Mouse (Mus musculus): ENCODE results near the gene Ssna1.
A peak's percentile ranks its signal among the peaks of the same experiment; 100 is the strongest.

Ssna1 gene

DNA sequence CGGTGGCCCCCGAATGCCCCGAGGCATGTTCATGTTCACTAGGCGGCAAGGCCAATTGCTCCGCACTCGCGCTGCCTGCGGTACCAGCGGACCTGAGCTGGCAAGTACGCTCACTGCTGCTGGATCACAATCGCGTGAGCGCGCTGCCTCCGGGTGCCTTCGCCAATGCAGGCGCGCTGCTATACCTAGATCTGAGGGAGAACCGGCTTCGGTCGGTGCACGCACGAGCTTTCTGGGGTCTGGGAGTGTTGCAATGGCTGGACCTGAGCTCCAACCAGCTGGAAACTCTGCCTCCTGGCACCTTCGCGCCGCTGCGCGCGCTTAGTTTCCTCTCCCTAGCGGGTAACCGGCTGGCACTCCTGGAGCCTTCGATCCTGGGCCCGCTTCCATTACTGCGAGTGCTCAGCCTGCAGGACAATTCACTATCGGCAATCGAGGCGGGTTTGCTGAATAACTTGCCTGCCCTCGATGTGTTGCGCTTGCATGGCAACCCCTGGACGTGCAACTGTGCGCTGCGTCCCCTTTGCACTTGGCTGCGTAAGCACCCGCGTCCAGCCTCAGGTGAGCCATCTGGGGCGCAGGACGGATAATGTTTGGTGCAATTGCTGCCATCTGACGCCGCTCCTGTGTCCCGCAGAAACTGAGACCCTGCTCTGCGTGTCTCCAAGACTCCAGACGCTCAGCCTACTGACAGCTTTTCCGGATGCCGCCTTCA lies 18.0 kb upstream of the Ssna1 start:
- peak in 1 of 2 experiments; percentile 22 for DNase-seq (ENCODE audit: low spot score in 2 of 2)

DNA sequence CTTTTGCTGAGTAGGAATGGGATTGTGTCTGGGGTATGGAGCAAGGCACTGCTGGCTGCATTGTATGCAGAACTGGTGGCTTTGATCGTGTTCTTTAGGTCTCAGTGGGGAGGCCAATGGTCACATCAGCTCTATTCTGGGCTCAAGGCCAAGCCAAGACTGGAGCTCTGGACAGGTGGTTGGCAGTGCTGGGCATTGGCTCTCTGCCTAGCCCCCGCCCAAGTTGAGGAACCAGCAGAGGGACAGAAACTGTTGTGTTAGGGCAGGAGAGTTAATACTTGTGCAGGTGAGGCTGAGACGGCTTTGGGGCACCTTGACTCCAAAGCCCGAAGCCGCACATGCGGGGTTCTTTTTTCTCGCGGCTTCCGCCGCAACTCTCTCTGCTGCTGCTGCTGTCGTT lies 17.4 kb upstream of the Ssna1 start, which contains the start of gene Lrrc26:
Gene Lrrc26, plus strand, starts transcription at position 265 of the 400 bp plus-strand sequence.
- DNase-seq (ENCODE audit: low spot score in 2 of 2), result peak; percentile 47 to 51

DNA sequence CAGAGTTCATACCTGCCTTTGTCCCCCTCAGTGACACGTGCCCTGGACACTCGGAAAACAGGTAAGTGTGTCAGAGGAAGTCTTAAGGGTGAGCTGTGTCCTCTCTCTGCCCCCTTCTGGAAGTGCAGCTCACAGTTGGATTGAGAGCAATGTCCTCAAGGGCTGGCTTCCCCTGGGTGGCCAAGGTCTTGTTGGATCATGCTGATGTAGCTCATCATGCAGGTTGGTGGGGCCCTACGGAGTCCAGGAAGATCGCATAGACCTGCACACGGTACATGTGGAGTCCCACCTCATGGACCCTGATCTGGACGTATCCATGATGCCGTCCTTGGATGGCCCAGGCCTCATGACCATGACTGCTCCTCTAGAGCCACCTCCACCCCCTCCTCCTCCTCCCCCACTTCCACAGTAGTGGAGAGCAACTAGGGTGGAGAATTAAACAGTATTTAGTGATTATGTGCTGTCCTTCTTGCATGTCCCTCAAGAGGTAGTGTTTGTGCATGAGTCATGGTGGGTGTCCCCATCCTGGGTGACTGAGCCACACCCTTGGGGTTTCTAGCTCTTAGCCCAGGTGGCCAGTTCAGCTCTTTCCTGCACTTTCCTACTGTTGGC lies 16.6 kb upstream of the Ssna1 start:
- DNase-seq (ENCODE audit: low spot score in 2 of 2), result no peak

DNA sequence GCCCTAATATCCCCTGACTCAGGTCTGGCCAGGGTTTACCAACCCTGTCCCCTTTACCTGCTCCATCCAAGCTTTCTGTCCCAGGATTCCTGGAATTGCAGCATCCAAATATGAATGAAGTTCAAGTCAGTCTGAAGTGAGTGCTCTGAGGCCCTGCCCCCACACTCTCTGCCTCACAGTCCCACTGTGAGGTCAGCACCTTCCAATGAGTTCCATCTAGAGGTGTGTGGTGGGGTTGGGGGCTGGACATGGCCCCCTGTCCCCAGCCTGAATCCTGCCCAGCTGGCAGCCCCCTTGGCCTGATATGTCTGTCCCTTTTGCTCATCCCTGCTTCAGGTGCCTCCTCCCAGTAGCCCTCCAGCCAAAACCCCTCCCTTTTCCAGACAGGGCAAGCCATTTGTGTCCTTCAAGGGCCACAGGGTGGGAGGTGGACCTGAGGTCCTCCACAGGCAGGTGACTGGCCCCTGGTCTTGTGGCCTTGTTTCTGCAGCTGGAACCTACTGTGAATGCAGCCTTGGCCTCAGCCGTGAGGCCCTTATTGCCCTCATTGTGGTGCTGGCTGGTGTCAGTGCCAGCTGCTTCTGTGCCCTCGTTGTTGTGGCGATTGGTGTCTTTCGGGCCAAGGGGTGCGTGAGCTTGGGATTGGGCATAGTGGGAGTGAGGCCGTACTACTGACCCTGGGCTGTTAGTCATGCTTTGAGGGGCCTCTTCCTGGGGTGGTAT lies 15.8 kb upstream of the Ssna1 start, which contains the start of gene Tmem210:
Gene Tmem210, plus strand, starts transcription at position 219 of the 723 bp plus-strand sequence.
- no peak for DNase-seq (ENCODE audit: low spot score in 2 of 2)

DNA sequence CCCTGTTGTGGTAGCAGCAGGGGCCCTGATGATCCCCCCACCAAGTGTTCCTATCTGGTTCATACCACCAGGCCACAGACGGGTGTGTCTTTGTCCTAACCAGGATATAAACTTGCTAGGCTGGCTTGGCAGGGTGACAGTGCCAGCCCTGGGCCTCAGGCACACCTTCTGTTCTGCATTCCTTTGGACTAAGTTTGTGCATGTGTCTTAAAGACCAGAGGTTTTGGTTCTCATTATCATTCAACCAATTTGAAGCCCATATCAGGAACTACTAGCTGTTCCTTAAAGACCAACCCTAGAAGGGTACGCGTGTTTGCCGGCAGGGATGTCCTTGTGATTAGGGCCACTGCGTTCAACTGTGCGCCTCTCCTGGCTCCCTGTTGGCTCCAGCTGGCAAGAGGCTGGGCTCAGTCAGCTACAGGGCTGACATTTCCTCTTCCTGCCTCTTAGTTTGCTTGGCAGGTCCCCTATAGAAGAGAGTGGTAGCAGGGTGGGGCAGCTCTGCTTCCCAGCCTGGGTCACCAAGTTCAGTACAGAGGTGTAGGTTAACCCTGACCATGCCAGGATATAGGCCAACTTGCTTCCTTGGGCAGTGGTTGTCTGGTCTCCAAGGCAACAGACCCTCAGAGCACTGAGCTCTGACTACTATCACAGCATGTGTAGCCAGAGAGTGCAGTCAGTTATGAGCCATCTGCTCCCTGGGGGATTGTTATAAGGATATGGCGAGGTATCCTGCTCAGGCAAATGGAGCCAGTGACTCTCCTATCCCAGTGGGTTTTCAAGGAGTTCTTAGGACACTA lies 14.8 kb upstream of the Ssna1 start:
- peak; percentile 67 to 76 for DNase-seq (ENCODE audit: low spot score in 2 of 2)

DNA sequence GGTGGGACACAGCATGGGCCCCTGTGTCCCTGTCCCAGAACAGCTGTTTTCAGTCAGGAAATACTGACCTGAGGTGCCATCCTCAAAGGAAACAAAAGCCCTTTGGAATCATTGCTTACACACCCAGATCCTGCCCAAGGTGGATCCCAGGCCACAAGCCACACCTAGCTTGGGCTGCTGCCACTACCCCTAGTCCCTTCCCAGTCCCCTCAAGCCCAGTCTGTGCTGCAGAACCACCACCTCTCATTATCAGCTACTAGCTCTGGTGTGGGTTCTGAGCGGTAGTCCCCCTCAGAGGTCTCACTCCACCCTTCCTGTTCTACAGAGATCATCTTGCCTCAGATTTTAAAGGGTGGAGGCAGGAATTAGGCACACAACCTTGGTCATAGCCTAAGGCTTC lies 14.1 kb upstream of the Ssna1 start:
- DNase-seq (ENCODE audit: low spot score in 2 of 2), result no peak

DNA sequence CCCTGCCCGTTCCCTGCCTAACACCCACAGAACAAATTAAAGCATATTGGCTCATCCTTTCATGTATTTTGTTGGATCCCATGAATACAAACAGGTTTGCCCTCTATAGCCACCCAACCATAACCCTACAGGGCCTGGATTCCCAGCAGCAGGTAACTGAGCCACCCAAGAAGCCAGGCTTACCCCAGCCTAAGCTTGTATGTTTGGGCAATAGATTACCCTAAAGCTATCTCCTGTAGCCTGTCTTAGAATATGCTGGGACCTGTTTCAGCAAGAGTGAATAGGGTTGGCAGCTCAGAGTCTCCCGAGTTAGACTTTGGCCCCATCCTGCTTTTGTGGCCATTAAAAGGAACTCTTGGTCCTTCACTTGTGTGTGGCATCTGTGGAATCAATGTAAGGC lies 13.3 kb upstream of the Ssna1 start:
- DNase-seq (ENCODE audit: low spot score in 2 of 2), result no peak

DNA sequence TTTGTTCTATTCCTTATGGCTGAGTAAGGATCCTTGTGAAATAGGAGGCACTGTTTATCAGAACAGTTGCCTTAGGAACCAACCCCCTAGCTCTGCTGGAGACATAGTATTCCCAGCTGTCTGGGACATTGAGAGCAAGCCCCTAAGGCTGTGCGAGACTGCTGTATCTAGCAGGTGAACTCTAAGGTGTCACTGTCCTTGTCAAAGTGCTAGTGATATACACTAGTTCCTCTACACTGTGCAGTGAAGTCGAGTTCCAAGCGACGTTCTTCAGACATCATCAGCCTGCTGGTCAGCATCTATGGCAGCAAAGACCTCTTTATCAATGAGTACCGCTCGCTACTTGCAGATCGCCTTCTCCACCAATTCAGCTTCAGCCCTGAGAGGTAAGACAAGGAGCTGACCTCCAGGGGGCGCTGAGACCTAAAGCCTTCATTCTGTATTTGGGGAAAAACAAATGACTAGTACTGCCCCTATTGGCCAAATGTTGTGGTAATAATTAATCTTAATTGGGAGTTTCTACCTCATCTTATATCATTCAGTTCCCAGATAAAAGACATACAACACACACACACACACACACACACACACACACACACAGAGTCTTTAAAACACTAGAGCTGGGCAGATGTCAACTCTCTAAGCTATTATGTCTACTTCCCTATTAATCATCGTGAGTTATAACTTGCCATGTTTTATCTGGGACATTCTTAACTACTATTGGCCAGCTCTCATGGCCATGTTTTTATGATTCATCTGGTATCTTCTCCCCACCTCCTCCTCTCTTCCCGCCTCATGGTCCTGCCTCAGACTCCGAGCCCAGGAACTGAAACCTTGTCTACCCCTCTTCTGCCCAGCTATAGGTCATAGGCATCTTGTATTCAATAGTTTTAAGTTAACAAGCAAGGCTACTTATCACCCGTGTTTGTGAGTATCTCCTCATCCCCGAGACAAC lies 7.0 kb upstream of the Ssna1 start:
- DNase-seq (ENCODE audit: low spot score in 2 of 2), result peak; percentile 79

DNA sequence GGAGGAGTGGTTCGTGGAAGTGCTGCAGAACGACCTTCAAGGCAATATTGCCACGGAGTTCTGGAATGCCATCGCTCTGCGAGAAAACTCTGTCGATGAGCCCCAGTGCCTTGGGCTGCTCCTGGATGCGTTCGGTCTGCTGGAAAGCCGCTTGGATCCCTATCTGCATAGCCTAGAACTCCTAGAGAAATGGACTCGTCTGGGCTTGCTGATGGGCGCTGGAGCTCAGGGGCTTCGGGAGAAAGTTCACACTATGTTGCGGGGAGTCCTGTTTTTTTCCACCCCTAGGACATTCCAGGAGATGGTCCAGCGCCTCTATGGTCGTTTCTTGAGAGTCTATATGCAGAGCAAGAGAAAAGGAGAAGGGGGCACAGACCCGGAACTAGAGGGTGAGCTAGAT lies 772 bp upstream of the Ssna1 start:
- DNase-seq (ENCODE audit: low spot score in 2 of 2), result no peak

DNA sequence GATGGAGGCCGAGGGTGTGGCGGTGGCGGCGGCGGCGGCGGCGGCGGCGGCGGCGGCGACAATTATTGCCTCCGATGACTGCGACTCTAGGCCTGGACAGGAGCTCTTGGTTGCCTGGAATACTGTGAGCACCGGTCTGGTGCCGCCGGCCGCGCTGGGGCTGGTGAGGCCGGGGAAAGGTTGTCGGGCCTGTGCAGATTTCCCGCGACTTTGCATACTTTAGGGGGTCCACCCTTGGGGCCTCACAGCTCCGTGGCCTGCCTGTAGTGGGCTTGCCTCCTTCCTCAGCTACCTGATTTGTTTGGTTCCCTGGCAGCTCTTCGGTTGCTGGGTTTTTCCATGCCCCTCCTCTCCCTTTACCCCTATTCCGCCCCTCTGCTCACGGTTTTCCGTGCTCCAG lies 277 bp upstream of the Ssna1 start:
- DNase-seq (ENCODE audit: low spot score in 2 of 2), result no peak

DNA sequence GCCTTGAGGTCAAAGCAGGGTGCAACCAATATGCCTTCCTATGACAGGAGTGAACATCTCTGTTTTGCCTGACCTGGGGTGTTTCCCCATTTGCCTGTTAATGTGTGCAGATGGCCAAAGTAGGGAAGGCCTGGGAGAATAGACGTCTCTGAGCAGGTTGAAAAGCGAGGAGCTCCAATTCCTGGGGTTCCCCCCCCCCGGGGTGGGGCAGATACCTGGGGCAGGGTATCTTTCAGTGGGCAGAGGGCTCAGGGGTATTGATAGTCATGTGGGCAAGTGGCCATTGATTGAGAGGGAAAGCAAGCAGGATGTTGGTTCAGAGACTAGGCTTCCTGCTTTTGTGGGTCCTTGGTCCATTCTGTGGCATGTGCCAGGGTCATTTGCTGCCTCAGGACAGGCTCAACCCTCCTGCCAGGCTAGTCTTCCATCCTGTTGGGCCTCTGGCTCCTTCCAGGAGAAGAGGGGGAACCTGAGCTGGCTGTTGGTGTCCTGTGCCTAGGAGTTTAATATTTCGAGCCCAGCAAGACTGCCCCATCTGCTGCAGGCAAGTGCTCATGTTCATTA lies 4.4 kb downstream of the Ssna1 start:
- DNase-seq (ENCODE audit: low spot score in 2 of 2), result no peak

DNA sequence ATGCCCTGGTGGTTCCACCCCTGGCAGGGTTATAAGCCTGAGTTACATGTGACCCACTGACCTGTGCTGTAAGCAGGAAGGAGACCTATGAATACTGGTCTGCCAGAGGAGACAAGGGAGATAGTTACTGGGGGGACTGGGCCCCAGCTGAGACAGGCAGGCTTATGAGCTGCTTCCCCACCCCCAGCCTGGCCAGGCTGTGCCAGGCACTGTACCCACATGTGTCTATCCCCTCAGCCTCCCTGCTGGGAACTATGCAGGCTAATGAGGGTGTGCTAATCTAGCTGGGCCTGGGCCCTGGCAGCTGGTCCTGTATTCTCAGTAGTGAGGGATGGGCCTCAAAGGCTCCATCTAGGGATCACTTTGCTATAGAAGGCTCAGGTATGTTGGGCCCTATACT lies 5.0 kb downstream of the Ssna1 start:
- no peak for DNase-seq (ENCODE audit: low spot score in 2 of 2)

DNA sequence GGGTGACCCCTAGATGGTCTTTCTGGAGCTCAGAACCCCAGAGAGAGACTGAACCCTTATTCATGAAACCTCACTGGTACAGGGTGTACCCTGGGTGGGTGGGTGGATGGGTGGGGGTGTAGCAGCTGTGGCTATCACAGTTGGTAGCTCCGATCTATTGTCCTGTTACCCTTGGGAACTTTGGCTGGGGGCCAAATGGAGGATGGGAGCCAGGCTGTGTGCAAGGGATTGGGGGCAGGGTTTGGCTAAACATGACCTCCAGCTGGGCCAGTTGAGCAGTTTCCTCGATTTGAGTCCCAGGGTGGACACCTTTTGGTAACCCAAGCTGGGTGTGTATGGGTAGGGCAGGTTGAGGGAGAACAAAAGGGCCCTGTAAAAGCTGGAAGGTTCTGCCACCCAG lies 5.5 kb downstream of the Ssna1 start:
- DNase-seq (ENCODE audit: low spot score in 2 of 2), result peak in 1 of 2 experiments; percentile 66

DNA sequence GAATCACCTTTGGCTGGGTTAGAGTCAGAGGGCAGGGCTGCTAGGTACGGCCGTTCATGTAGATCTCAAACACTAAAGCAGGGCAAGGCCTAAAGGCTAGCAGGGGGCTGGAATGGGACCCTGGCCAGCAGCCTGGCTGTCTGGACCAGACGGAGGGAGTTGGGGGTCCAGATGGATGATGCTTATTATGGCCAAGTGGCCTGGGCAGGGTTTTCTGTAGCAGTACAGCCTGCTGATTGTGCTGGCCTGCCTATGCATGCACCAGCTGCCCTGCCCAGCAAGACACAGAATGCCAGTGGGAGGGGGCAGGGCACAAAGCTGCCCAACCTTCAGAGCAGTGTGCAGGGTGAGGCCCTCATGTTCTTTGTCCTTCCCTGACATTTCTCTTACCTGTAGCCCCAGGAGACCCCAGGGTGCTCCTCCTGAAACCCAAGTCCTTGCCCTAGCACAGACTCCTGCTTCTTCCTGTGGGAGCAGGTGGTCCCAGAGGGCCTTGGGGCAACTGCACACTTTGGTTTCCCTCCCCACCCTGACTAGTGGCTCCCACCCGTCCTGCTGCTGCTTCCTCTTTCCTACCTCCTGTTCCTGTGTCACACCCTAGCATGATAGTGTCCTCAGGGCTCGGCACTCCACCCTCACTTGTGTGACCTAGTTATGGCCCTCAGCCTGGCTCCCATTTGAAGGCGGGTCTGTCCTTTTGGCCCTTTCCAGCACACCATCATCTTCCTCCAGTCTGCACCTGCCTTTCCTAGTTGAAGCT lies 6.2 kb downstream of the Ssna1 start:
- peak in 1 of 2 experiments; percentile 62 for DNase-seq (ENCODE audit: low spot score in 2 of 2)

DNA sequence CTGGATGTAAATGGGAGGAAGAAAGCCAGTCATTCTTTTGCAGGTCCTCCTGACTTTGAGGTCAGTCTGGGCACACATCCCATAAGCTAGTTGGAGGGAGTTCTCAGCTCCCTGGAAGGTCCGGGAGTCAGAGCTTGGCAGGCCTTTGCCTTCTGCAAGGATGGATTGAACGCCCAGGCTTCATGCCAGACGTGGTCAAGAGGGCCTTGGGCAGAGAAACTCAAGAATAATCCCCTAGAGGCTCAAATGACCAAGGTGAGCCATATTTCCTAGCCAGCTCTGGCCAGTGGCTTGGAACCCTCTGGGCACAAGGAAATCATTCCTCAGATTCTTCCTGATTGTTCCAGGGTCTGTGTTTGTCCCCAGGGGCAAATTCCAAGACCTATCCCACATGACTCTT lies 7.4 kb downstream of the Ssna1 start:
- DNase-seq (ENCODE audit: low spot score in 2 of 2), result no peak

DNA sequence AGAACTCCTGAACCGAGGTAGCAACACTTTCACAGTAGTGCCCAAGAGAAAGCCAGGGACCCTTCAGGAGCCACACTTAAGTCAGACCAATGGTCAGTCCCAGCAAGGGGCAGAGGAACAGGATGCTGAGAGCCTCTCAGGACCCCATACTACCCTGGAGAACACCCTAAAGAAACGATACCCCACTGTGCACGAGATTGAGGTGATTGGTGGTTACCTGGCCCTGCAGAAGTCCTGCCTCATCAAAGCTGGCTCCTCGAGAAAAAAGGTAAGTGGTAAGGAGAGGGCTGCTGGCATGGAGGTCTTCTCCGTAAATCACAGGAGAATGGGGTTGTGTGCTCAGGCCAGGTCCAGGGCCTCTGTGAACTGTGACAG lies 8.0 kb downstream of the Ssna1 start:
- no peak for DNase-seq (ENCODE audit: low spot score in 2 of 2)

DNA sequence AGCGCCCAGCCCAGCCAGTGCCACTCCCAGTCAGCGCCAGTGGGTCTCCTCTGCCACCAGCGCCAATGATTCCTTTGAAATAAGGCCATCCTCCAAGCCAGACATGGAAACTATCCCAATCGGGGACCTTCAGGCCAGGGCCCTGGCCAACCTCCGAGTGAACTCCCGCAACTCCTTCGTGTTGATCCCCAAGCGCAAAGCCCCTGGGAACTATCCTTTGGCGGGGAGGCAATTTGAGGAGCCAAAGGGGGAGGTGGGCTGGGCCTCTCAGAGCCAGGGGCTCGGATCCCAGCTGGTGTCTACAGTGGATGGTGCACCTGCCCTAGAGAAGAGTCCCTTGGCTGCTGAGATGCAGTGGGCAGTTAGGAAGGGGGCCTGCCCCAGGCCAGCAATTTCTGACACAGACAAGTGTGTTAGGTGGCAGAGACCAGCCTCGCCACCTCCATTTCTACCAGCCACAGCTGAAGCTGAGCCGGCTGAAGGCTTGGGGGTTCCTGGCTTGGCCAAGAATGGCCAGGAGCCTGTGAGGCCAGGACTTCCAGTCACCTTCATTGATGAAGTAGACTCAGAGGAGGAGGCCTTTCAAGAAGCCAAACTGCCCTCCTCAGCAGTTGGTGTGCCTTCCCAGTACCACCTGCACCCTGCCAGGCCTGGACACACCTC lies 8.5 kb downstream of the Ssna1 start:
- no peak for DNase-seq (ENCODE audit: low spot score in 2 of 2)

DNA sequence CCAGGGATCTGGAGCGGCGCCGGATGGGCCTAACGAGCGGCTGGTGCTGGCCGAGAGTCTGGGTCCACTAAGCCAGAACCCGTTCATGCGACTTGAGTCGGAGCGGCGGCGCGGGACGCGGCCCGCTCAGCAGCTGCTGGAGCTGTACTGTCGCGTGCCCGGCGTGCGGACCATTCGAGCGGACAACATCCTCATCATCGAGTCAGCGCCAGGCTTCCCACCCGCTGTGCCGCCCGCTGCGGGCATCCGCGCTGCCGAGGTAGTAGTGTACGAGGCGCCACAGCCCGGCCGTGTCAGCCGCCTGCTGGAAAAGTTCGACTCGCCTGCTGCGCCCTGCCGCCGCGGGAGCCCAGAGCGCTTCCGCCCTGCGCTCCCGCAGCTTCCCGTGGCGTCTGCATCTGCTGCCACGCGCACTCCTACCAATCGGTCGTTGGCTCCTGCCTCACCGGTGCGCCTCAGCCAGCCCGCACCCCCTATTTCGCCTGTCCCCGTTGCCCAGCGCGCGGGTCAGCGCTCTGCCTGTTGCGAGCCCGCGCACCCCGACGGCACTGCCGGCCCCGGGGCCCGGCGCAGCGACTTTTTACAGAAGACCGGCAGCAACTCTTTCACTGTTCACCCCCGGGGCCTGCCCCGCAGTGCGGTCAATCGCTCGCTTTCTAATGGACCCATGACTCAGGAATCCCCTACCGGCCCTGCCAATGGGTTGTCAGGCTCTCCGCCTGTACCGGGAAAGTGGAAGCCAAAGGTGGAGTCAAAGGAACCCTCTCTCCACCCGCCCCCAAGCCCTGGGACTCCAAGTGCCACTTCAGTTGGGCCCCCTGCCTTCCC lies 9.2 kb downstream of the Ssna1 start:
- no peak for DNase-seq (ENCODE audit: low spot score in 2 of 2)

Measured in urinary bladder, postnatal 36 days (tissue).